Mouse (Mus musculus): ENCODE measurements around the gene Spag4. TPM values are rescaled to one million over a fixed set of nuclear protein-coding genes. Genes with fewer than 3 reads are reported as not detected.

Gene Spag4
- polyA plus RNA-seq, 1 experiment = 5.4 TPM

- H3K4me3 ChIP-seq (replicated peaks; ENCODE audit: insufficient read depth, low read depth, low read length) = no peak overlapping the region
- TF ChIP-seq POLR2A (IDR thresholded peaks at IDR 0.05; ENCODE audit: borderline replicate concordance, insufficient read depth, low read length) = no peak
- H3K27ac ChIP-seq (ENCODE audit: insufficient read depth, low read length) = peak overlapping the region; percentile 48
- H3K4me1 ChIP-seq (ENCODE audit: control insufficient read depth, insufficient read depth, low read length) = peaks cover 34% of the 10 kb centered on the region
- WGBS = 25% methylated on average over 4 of the region's 4 CpGs
- no peaks in the 10 kb centered on the region for H3K27me3 ChIP-seq (ENCODE audit: control insufficient read depth, insufficient read depth, low read length)
- DNase-seq = peak; percentile 47 to 75
Measured at GRCm38 (mm10) chr2:156079674-156080073, 14.7 kb downstream of the Spag4 start.

DNA sequence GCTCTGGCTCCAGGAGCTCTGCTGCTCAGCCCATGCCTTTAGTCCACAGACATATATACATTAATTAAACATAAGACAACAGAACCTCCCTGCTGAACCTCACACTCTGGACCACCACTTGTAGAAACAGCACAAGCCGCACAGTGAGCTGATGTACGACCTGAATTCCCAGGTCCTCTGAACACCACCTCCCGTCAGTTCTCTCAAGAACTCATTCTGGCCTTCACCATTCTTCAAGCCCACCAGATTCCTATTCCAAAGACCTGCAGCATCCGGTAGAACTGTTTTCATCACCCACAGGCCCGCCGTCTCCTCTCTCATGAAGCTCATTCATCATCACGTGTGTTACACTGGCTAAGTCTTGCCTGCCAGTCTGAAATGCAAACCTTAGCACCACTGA, 15.4 kb downstream of the Spag4 start:
- peak overlapping the region; percentile 48 for H3K27ac ChIP-seq (ENCODE audit: insufficient read depth, low read length)
- H3K4me1 ChIP-seq (ENCODE audit: control insufficient read depth, insufficient read depth, low read length) = peaks cover 34% of the 10 kb centered on the region
- no peak for DNase-seq
- TF ChIP-seq CTCF (IDR thresholded peaks at IDR 0.05; ENCODE audit: borderline replicate concordance, insufficient read depth, low read depth, low read length) = no peak
- no peak for TF ChIP-seq POLR2A (IDR thresholded peaks at IDR 0.05; ENCODE audit: borderline replicate concordance, insufficient read depth, low read length)
- no peaks in the 10 kb centered on the region for H3K27me3 ChIP-seq (ENCODE audit: control insufficient read depth, insufficient read depth, low read length)
- no peak overlapping the region for H3K4me3 ChIP-seq (replicated peaks; ENCODE audit: insufficient read depth, low read depth, low read length)
- 86% methylated on average over 7 of the region's 7 CpGs for WGBS

GRCm38 (mm10) chr2:156084541-156084940, 19.6 kb downstream of the Spag4 start:
- H3K27me3 ChIP-seq (ENCODE audit: control insufficient read depth, insufficient read depth, low read length) = no peaks in the 10 kb centered on the region
- peaks cover 15% of the 10 kb centered on the region for H3K4me1 ChIP-seq (ENCODE audit: control insufficient read depth, insufficient read depth, low read length)
- H3K4me3 ChIP-seq (replicated peaks; ENCODE audit: insufficient read depth, low read depth, low read length) = no peak overlapping the region
- WGBS = 85% methylated on average over 3 of the region's 3 CpGs
- no peak for DNase-seq
- H3K27ac ChIP-seq (ENCODE audit: insufficient read depth, low read length) = no peak overlapping the region
- no peak for TF ChIP-seq CTCF (IDR thresholded peaks at IDR 0.05; ENCODE audit: borderline replicate concordance, insufficient read depth, low read depth, low read length)
- TF ChIP-seq POLR2A (IDR thresholded peaks at IDR 0.05; ENCODE audit: borderline replicate concordance, insufficient read depth, low read length) = no peak

- DNase-seq = no peak
- TF ChIP-seq POLR2A (IDR thresholded peaks at IDR 0.05; ENCODE audit: borderline replicate concordance, insufficient read depth, low read length) = no peak
- TF ChIP-seq CTCF (IDR thresholded peaks at IDR 0.05; ENCODE audit: borderline replicate concordance, insufficient read depth, low read depth, low read length) = no peak
- Histone ChIP-seq H3K4me3 (replicated peaks; ENCODE audit: insufficient read depth, low read depth, low read length) (no peak overlapping the region), H3K4me1 (ENCODE audit: control insufficient read depth, insufficient read depth, low read length) (peaks cover 12% of the 10 kb centered on the region), H3K27me3 (ENCODE audit: control insufficient read depth, insufficient read depth, low read length) (no peaks in the 10 kb centered on the region), H3K27ac (ENCODE audit: insufficient read depth, low read length) (no peak overlapping the region)
- WGBS = 85% methylated on average over 7 of the region's 7 CpGs
Measured at GRCm38 (mm10) chr2:156087391-156088110, 22.6 kb downstream of the Spag4 start.

DNA sequence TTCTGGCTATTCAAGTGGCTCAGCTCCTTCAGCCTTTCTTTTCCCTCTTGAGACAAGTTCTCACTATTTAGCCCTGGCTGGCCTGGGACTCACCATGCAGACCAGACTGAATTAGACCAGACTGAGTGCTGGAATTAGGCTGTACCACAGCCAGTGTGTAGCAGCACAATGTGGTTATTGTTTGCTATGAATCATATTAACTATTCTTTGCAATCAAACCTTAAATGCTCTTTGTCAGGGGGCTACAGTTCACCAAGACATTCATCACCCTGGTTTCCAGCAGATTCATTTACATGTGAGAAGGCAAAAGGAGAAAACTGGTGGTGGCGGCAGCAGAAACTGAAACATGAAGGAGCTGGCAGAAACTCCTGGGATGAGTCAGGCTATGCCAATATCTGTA, 24.8 kb downstream of the Spag4 start:
- no peak overlapping the region for H3K4me3 ChIP-seq (replicated peaks; ENCODE audit: insufficient read depth, low read depth, low read length)
- peaks cover 12% of the 10 kb centered on the region for H3K4me1 ChIP-seq (ENCODE audit: control insufficient read depth, insufficient read depth, low read length)
- no peaks in the 10 kb centered on the region for H3K27me3 ChIP-seq (ENCODE audit: control insufficient read depth, insufficient read depth, low read length)
- WGBS = 22% methylated on average over 1 of the region's 1 CpGs
- H3K27ac ChIP-seq (ENCODE audit: insufficient read depth, low read length) = no peak overlapping the region
- TF ChIP-seq POLR2A (IDR thresholded peaks at IDR 0.05; ENCODE audit: borderline replicate concordance, insufficient read depth, low read length) (no peak), CTCF (IDR thresholded peaks at IDR 0.05; ENCODE audit: borderline replicate concordance, insufficient read depth, low read depth, low read length) (no peak)
- peak in 1 of 2 experiments; percentile 2 for DNase-seq

DNA sequence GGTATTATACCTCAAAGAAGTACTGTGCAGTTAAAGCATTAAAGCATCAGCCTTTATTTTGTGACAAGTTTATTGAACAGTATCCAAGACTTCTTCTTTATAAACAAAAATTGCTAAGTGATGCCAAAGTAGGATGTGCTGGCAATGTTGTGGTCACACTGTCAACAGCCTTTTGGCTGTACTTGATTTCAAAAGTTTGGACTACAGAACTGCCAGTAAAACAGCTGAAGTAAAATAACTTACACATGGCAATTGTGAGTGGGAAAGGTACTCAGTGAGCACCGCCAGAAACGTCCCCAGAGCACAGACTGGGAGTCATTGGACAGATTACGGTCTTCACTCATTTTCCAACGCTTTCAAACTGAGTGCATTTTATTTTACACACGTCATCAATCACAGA, 27.0 kb downstream of the Spag4 start:
- Histone ChIP-seq H3K4me1 (ENCODE audit: control insufficient read depth, insufficient read depth, low read length) (peaks cover 12% of the 10 kb centered on the region), H3K27me3 (ENCODE audit: control insufficient read depth, insufficient read depth, low read length) (no peaks in the 10 kb centered on the region), H3K27ac (ENCODE audit: insufficient read depth, low read length) (no peak overlapping the region), H3K4me3 (replicated peaks; ENCODE audit: insufficient read depth, low read depth, low read length) (no peak overlapping the region)
- WGBS = 60% methylated on average over 5 of the region's 5 CpGs
- TF ChIP-seq CTCF (IDR thresholded peaks at IDR 0.05; ENCODE audit: borderline replicate concordance, insufficient read depth, low read depth, low read length) = no peak
- TF ChIP-seq POLR2A (IDR thresholded peaks at IDR 0.05; ENCODE audit: borderline replicate concordance, insufficient read depth, low read length) = no peak
- DNase-seq = peak in 1 of 2 experiments; percentile 5

DNA sequence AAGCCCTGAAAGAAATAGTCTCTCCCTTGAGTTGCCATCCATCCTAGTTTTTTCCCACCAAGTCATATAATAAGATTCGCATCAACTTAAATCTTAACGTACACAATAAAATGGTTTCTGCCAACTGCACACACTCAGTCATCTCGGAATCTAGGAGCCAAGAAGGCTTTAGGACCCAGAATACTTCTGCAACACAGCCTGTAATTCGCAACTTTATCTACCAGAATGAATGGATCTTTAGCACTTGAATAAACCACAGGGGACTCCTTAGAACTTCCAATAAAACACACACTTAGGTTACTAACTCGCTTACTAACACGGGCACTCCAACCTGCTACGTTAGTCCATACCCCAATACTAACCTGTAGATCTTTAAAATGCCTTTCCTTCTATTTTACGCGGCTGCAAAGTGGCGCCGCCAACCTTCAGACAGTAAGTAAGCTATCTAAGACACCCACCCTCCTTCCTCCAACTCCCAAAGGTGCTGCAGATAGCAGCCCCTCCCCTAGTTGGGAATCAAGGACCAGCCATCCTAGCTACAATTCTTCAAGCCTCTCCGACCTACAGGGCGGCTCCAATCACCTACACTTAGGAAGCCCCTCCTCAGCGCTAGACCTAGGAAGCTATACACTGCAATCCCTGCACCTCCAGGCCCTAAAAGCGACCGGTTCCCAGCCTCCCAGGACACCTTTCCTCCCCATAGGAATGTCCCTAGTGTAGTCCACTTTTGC, 45.8 kb downstream of the Spag4 start:
- Histone ChIP-seq H3K4me3 (replicated peaks; ENCODE audit: insufficient read depth, low read depth, low read length) (peak overlapping the region; percentile 83), H3K27me3 (ENCODE audit: control insufficient read depth, insufficient read depth, low read length) (no peaks in the 10 kb centered on the region), H3K27ac (ENCODE audit: insufficient read depth, low read length) (0 out of 2 replicates have a peak overlapping the region, but pooled peaks have one; percentile 88), H3K4me1 (ENCODE audit: control insufficient read depth, insufficient read depth, low read length) (no peaks in the 10 kb centered on the region; the same call in 1 of the 2 replicates)
- under 1% methylated on average over 16 of the region's 16 CpGs for WGBS
- TF ChIP-seq POLR2A (IDR thresholded peaks at IDR 0.05; ENCODE audit: borderline replicate concordance, insufficient read depth, low read length) (no peak), CTCF (IDR thresholded peaks at IDR 0.05; ENCODE audit: borderline replicate concordance, insufficient read depth, low read depth, low read length) (no peak)
- DNase-seq = peak; percentile 16 to 37

Data from cerebellum, adult 2 months (tissue).